Mouse (Mus musculus) forebrain, postnatal 0 days (tissue): ENCODE measurements around the gene Hand2. TPM values are rescaled to one million over a fixed set of nuclear protein-coding genes. Genes with fewer than 3 reads are reported as not detected.
A peak's percentile ranks its signal among the peaks of the same experiment; 100 is the strongest.

ENCODE experiments used
- ATAC-seq: fragments of 200-750 bp; cut with Nextera tagmentation; 2 replicates; pipeline ENCODE4 v1.8.0; 2017; ENCODE audit warnings: mild to moderate bottlenecking, moderate library complexity
- DNase-seq: peaks from one replicate; pipeline ENCODE4 v3.0.0-alpha.2; 2015
- H3K27ac ChIP-seq: fragments of 300-500 bp; sonication (generic); 2 replicates; pipeline ENCODE4 v1.5.1; 2014; ENCODE audit warnings: low read depth, mild to moderate bottlenecking, antibody characterized with exemption, low read length, moderate library complexity, mixed read lengths
- H3K27me3 ChIP-seq: fragments of 300-500 bp; sonication (generic); 2 replicates; pipeline ENCODE4 v1.6.1; 2014; ENCODE audit warnings: mild to moderate bottlenecking, low read length, mixed read lengths; ENCODE audit not compliant: insufficient read depth
- H3K36me3 ChIP-seq: fragments of 300-500 bp; sonication (generic); 2 replicates; pipeline ENCODE4 v1.6.1; 2014; ENCODE audit warnings: mild to moderate bottlenecking, moderate library complexity; ENCODE audit not compliant: insufficient read depth
- H3K4me1 ChIP-seq: fragments of 300-500 bp; sonication (generic); 2 replicates; pipeline ENCODE4 v1.6.1; 2014; ENCODE audit warnings: antibody characterized with exemption; ENCODE audit not compliant: insufficient read depth
- H3K4me2 ChIP-seq: fragments of 300-500 bp; sonication (generic); 2 replicates; pipeline ENCODE4 v1.6.1; 2014; ENCODE audit warnings: low read depth, mild to moderate bottlenecking, moderate library complexity
- H3K4me3 ChIP-seq: fragments of 300-500 bp; sonication (generic); 2 replicates; pipeline ENCODE4 v1.5.1; 2014; ENCODE audit warnings: low read depth, low read length, mixed read lengths
- H3K9ac ChIP-seq: fragments of 300-500 bp; sonication (generic); 2 replicates; pipeline ENCODE4 v1.6.1; 2014; ENCODE audit warnings: mild to moderate bottlenecking
- H3K9me3 ChIP-seq: fragments of 300-500 bp; sonication (generic); 2 replicates; pipeline ENCODE4 v1.6.1; 2016; ENCODE audit warnings: low read length
- CTCF ChIP-seq: sonication (generic); IDR thresholded peaks from 2 replicates; pipeline ENCODE4 v1.5.1; 2016; ENCODE audit warnings: antibody characterized with exemption, control low read depth, low read depth
- WGBS: fragments of 180-500 bp; shearing (Covaris S2); extraction: QIAGEN DNeasy Blood & Tissue Kit; methylation state at CpG from one replicate; pipeline ENCODE4 v1.1.7; 2014; 5-methylcytosine and 5-hydroxymethylcytosine counted together
- polyA plus RNA-seq: library from polyadenylated mRNA; unstranded; fragments of >200 nt; fragmentation: Nextera tagmentation; extraction: Ambion mirVana; gene quantifications from 2 replicates; pipeline ENCODE4 v1.2.1, GENCODE M21; 2015
- total RNA-seq: library from RNA; depleted of rRNA; stranded (reverse); fragments of >200 nt; gene quantifications from 2 replicates; pipeline ENCODE4 v1.2.3, GENCODE M21; 2014

The Hand2 gene
- total and polyA plus RNA-seq, 2 experiments from 2014 or later, result not detected

GRCm38 (mm10) chr8:57328931-57329341 lies 8.2 kb downstream of the Hand2 start:
- H3K27me3 ChIP-seq, result peaks cover 83% of the 10 kb centered on the region
- DNase-seq (no peak), ATAC-seq (no peak)
- H3K9me3 ChIP-seq, result 0 out of 2 replicates have a peak, but pooled peaks cover 5% of the 10 kb centered on the region
- no peak overlapping the region for H3K27ac ChIP-seq
- H3K4me3 ChIP-seq, result no peak overlapping the region
- TF ChIP-seq CTCF, result no peak
- H3K4me2 ChIP-seq, result peak overlapping the region; percentile 13; the same call in 1 of the 2 replicates
- no peak overlapping the region for H3K9ac ChIP-seq
- 1% methylated on average over 19 of the region's 19 CpGs for whole genome bisulfite sequencing
- no peaks in the 10 kb centered on the region for H3K36me3 ChIP-seq
- no peaks in the 10 kb centered on the region for H3K4me1 ChIP-seq

GRCm38 (mm10) chr8:57330106-57330505 lies 9.3 kb downstream of the Hand2 start:
- Histone ChIP-seq H3K27me3 (peaks cover 85% of the 10 kb centered on the region), H3K36me3 (no peaks in the 10 kb centered on the region), H3K4me3 (no peak overlapping the region), H3K4me1 (no peaks in the 10 kb centered on the region), H3K9me3 (0 out of 2 replicates have a peak, but pooled peaks cover 5% of the 10 kb centered on the region), H3K4me2 (no peak overlapping the region), H3K27ac (no peak overlapping the region), H3K9ac (no peak overlapping the region)
- ATAC-seq (no peak), DNase-seq (no peak)
- TF ChIP-seq CTCF, result no peak
- WGBS, result 7% methylated on average over 2 of the region's 2 CpGs

GRCm38 (mm10) chr8:57331727-57332630 lies 11.2 kb downstream of the Hand2 start:
- Histone ChIP-seq H3K4me1 (no peaks in the 10 kb centered on the region), H3K36me3 (no peaks in the 10 kb centered on the region), H3K9ac (no peak overlapping the region), H3K4me2 (no peak overlapping the region), H3K9me3 (0 out of 2 replicates have a peak, but pooled peaks cover 5% of the 10 kb centered on the region), H3K27ac (no peak overlapping the region), H3K27me3 (peaks cover 84% of the 10 kb centered on the region), H3K4me3 (no peak overlapping the region)
- WGBS, result 3% methylated on average over 29 of the region's 29 CpGs
- TF ChIP-seq CTCF, result no peak
- no peak for ATAC-seq
- no peak for DNase-seq

- ATAC-seq, result no peak
- Histone ChIP-seq H3K4me3 (no peak overlapping the region), H3K9me3 (0 out of 2 replicates have a peak, but pooled peaks cover 4% of the 10 kb centered on the region), H3K27ac (no peak overlapping the region), H3K36me3 (no peaks in the 10 kb centered on the region), H3K9ac (no peak overlapping the region), H3K27me3 (peaks cover 84% of the 10 kb centered on the region), H3K4me1 (no peaks in the 10 kb centered on the region), H3K4me2 (no peak overlapping the region)
- 1% methylated on average over 26 of the region's 26 CpGs for WGBS
- TF ChIP-seq CTCF, result no peak
- no peak for DNase-seq
Measured at GRCm38 (mm10) chr8:57332676-57333482, 12.1 kb downstream of the Hand2 start.

- peak; percentile 58 for TF ChIP-seq CTCF
- Histone ChIP-seq H3K4me2 (no peak overlapping the region), H3K36me3 (no peaks in the 10 kb centered on the region), H3K9ac (no peak overlapping the region), H3K4me3 (no peak overlapping the region), H3K27ac (no peak overlapping the region), H3K9me3 (no peaks in the 10 kb centered on the region), H3K4me1 (no peaks in the 10 kb centered on the region), H3K27me3 (peaks cover 84% of the 10 kb centered on the region)
- peak; percentile 78 for DNase-seq
- ATAC-seq, result peak; percentile 76; the same call in 1 of the 2 replicates
- WGBS, result 2% methylated on average over 9 of the region's 9 CpGs
Measured at GRCm38 (mm10) chr8:57333483-57333770, 12.6 kb downstream of the Hand2 start.

- ATAC-seq, result 0 out of 2 replicates have a peak, but pooled peaks have one; percentile 24
- WGBS, result under 1% methylated on average over 41 of the region's 41 CpGs
Measured at GRCm38 (mm10) chr8:57333795-57334551, 13.2 kb downstream of the Hand2 start.

More at GRCm38 (mm10) chr8:57333795-57334551, 13.2 kb downstream of the Hand2 start:
- H3K4me2 ChIP-seq, result no peak overlapping the region
- peaks cover 84% of the 10 kb centered on the region for H3K27me3 ChIP-seq
- no peaks in the 10 kb centered on the region for H3K9me3 ChIP-seq
- no peak overlapping the region for H3K9ac ChIP-seq
- H3K4me3 ChIP-seq, result no peak overlapping the region
- H3K4me1 ChIP-seq, result no peaks in the 10 kb centered on the region
- H3K36me3 ChIP-seq, result no peaks in the 10 kb centered on the region
- DNase-seq, result no peak
- TF ChIP-seq CTCF, result no peak
- H3K27ac ChIP-seq, result no peak overlapping the region
